ENCODE assay signal across 8 mouse cellular contexts in genomic region chr3:84344725-84345645, GRCm38 (mm10). TPM values are rescaled to one million over a fixed set of nuclear protein-coding genes. Genes with fewer than 3 reads are reported as not detected.
DNase-seq lines count a peak whose midpoint lies in the region; ATAC-seq and TF ChIP-seq lines count a peak whose summit lies in the region.

No protein-coding gene starts in this region.

- DNase-seq in 416B (ENCODE audit: low read depth) = peak; percentile 86
- DNase-seq in adrenal gland, postnatal 4 days (ENCODE audit: low spot score in 2 of 2) = peak; percentile 42 to 74
- DNase-seq in heart, adult 8-10 months (ENCODE audit: low spot score) = peak; percentile 80
- DNase-seq in kidney, adult 8-10 months = peak; percentile 76 to 85
- peak; percentile 50 to 69 for DNase-seq in spleen, adult 2 months (ENCODE audit: low read depth in 1 of 2, low spot score in 2 of 2)

- H3K4me2 ChIP-seq in embryonic facial prominence, embryonic 13.5 days = peak overlapping the region; percentile 75
- peak overlapping the region; percentile 72 for H3K4me2 ChIP-seq in limb, embryonic 12.5 days
- H3K4me2 ChIP-seq in midbrain, embryonic 15.5 days = peak overlapping the region; percentile 72

- WGBS in embryonic facial prominence, embryonic 13.5 days = 4% methylated on average over 28 of the region's 28 CpGs
- 11% methylated on average over 28 of the region's 28 CpGs for WGBS in limb, embryonic 12.5 days
- WGBS in midbrain, embryonic 15.5 days = 14% methylated on average over 28 of the region's 28 CpGs
- WGBS in spleen, adult 2 months = 9% methylated on average over 28 of the region's 28 CpGs

- no peaks in the 10 kb centered on the region for H3K9me3 ChIP-seq in embryonic facial prominence, embryonic 13.5 days
- no peaks in the 10 kb centered on the region for H3K9me3 ChIP-seq in limb, embryonic 12.5 days
- no peaks in the 10 kb centered on the region for H3K9me3 ChIP-seq in midbrain, embryonic 15.5 days

- H3K4me1 ChIP-seq in embryonic facial prominence, embryonic 13.5 days = peaks cover 25% of the 10 kb centered on the region
- peaks cover 25% of the 10 kb centered on the region for H3K4me1 ChIP-seq in limb, embryonic 12.5 days (replicated peaks)
- H3K4me1 ChIP-seq in midbrain, embryonic 15.5 days = peaks cover 9% of the 10 kb centered on the region
- H3K4me1 ChIP-seq in spleen, adult 2 months (ENCODE audit: control insufficient read depth, insufficient read depth, insufficient read length) = peaks cover 8% of the 10 kb centered on the region; the same call in 1 of the 2 replicates

- no peaks in the 10 kb centered on the region for H3K36me3 ChIP-seq in embryonic facial prominence, embryonic 13.5 days
- no peaks in the 10 kb centered on the region for H3K36me3 ChIP-seq in limb, embryonic 12.5 days
- H3K36me3 ChIP-seq in midbrain, embryonic 15.5 days (replicated peaks) = no peaks in the 10 kb centered on the region
- no peaks in the 10 kb centered on the region for H3K36me3 ChIP-seq in spleen, adult 2 months (ENCODE audit: control insufficient read depth, insufficient read depth, low read length)

- H3K27me3 ChIP-seq in embryonic facial prominence, embryonic 13.5 days = peaks cover 29% of the 10 kb centered on the region
- peaks cover 5% of the 10 kb centered on the region for H3K27me3 ChIP-seq in limb, embryonic 12.5 days
- no peaks in the 10 kb centered on the region for H3K27me3 ChIP-seq in midbrain, embryonic 15.5 days (replicated peaks)
- no peaks in the 10 kb centered on the region for H3K27me3 ChIP-seq in spleen, adult 2 months (ENCODE audit: control insufficient read depth, insufficient read depth, low read length)

- no peak for TF ChIP-seq POLR2A in spleen, adult 2 months (IDR thresholded peaks at IDR 0.05; ENCODE audit: low read depth, low read length)

- 0 out of 2 replicates have a peak, but pooled peaks have one; percentile 35 for ATAC-seq in embryonic facial prominence, embryonic 13.5 days (ENCODE audit: insufficient number of reproducible peaks, insufficient read depth, low FRiP score, low TSS enrichment, low read depth)
- 0 out of 2 replicates have a peak, but pooled peaks have one; percentile 44 for ATAC-seq in limb, embryonic 12.5 days (ENCODE audit: insufficient number of reproducible peaks, insufficient read depth, low FRiP score, low TSS enrichment, low read depth)
- ATAC-seq in midbrain, embryonic 15.5 days (replicated peaks) = peak; percentile 74

- H3K27ac ChIP-seq in embryonic facial prominence, embryonic 13.5 days = no peak overlapping the region
- no peak overlapping the region for H3K27ac ChIP-seq in limb, embryonic 12.5 days
- H3K27ac ChIP-seq in midbrain, embryonic 15.5 days = no peak overlapping the region
- H3K27ac ChIP-seq in spleen, adult 2 months (ENCODE audit: insufficient read depth, low read length) = no peak overlapping the region

- TF ChIP-seq CTCF in spleen, adult 2 months (IDR thresholded peaks at IDR 0.05; ENCODE audit: extremely low read depth, insufficient read depth, insufficient read length, insufficient replicate concordance) = peak; percentile 74; the same call in 1 of the 2 replicates

- peak overlapping the region; percentile 47; the same call in 1 of the 2 replicates for H3K9ac ChIP-seq in embryonic facial prominence, embryonic 13.5 days
- no peak overlapping the region for H3K9ac ChIP-seq in limb, embryonic 12.5 days (replicated peaks)
- H3K9ac ChIP-seq in midbrain, embryonic 15.5 days = 0 out of 2 replicates have a peak overlapping the region, but pooled peaks have one; percentile 35

- peak overlapping the region; percentile 38 for H3K4me3 ChIP-seq in embryonic facial prominence, embryonic 13.5 days
- peak overlapping the region; percentile 32 for H3K4me3 ChIP-seq in limb, embryonic 12.5 days (replicated peaks)
- H3K4me3 ChIP-seq in midbrain, embryonic 15.5 days = peak overlapping the region; percentile 39
- peak overlapping the region; percentile 56 for H3K4me3 ChIP-seq in spleen, adult 2 months (ENCODE audit: extremely low read depth, insufficient read depth, insufficient read length)

RNA-seq across cellular contexts. Expression of gene Trim2, which starts 38.3 kb away (rescaled TPM):
- 10 to 100 TPM; 59.5 to 71.3 TPM for total RNA-seq in adrenal gland, postnatal 4 days (2021)
- polyA plus RNA-seq in embryonic facial prominence, embryonic 13.5 days (2015; fragmentation: Nextera tagmentation; extraction: Ambion mirVana) = 25.5 and 27.9 TPM in 2 replicates
- 1 to 10 TPM; 4.9 to 8.2 (median 6.7) TPM for total RNA-seq in heart, adult 8-10 months (2022)
- polyA plus RNA-seq in limb, embryonic 12.5 days (2016; fragmentation: Nextera tagmentation; extraction: Ambion mirVana) = 17.8 and 18.5 TPM in 2 replicates
- 158 and 159 TPM in 2 replicates for polyA plus RNA-seq in midbrain, embryonic 15.5 days (2015; fragmentation: Nextera tagmentation; extraction: Ambion mirVana)
- 5.7 and 7.2 TPM in 2 replicates for polyA plus RNA-seq in spleen, adult 2 months (2012; rRNA removed)
